Comparison of ENCODE assay signal across 8 mouse cellular contexts in the genomic region with DNA sequence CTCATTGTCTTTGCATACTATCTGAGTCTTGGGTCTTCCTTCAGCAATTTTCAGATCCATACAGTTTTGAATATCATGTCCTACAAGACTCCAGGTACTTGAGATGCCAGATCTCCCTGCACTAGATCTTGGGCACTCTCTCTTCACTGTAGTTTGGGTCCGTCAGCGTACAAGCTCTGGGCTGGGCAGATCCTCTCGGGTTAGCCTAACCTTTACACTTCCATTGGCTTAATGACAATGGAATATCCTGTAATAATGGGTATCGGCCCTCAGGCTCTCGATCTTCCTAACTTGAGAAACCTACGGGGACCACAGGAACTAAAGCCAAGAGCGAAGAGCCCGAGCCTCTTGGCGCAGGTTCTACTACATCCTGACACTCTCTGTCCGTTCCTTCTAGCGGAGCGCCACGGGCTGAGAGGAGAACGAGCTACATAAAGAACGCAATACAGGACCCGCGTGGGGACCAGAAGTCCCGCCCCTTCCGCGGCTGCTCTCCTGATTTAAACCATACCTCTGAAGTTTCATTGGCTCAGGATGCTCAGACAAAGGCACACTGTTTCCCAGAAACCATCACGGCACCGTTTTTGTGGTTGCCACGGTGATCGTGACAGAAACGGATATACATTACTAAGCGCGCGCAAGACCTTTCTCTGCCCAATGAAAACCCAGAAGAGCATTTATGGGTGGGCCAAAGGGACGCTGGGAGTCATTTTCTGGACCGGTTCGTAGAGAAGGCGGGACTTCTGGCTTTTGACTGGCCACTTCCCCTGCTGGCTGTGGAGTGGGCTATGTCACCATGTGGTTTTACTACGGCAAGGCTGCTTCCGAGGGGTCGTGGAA. TPM values are rescaled to one million over a fixed set of nuclear protein-coding genes. Genes with fewer than 3 reads are reported as not detected.
DNase-seq lines count a peak whose midpoint lies in the region; ATAC-seq and TF ChIP-seq lines count a peak whose summit lies in the region.

No protein-coding gene starts in this region.

- peaks cover 2% of the 10 kb centered on the region for H3K27me3 ChIP-seq in megakaryocyte, embryonic 14.5 days (replicated peaks)

- peak; percentile 93 for ATAC-seq in common myeloid progenitor, adult 5-6 weeks (replicated peaks; ENCODE audit: low read depth, poor library complexity, severe bottlenecking)

- H3K4me1 ChIP-seq in megakaryocyte, embryonic 14.5 days: peaks cover 19% of the 10 kb centered on the region; the same call in 1 of the 2 replicates

- H3K4me3 ChIP-seq in gastrocnemius, adult 2 months: peak overlapping the region; percentile 89
- peak overlapping the region; percentile 90 for H3K4me3 ChIP-seq in megakaryocyte, embryonic 14.5 days (replicated peaks)

- TF ChIP-seq CTCF in gastrocnemius, adult 2 months (IDR thresholded peaks at IDR 0.05): no peak

- peaks cover 9% of the 10 kb centered on the region for H3K9me3 ChIP-seq in megakaryocyte, embryonic 14.5 days

- intact Hi-C loops in gastrocnemius, adult 2 months (cut with DNase I): loop anchor here (1.0 to 2.0 kb wide), 2 partner anchors 27 to 52 kb away; partner anchors contain the start of genes Rps5 and Zscan22

- H3K27ac ChIP-seq in gastrocnemius, adult 2 months: peak overlapping the region; percentile 89

- DNase-seq in ZHBTc4 (ENCODE audit: low read depth, low spot score): peak; percentile 99
- peak; percentile 90 for DNase-seq in gastrocnemius, adult 2 months
- peak; percentile 86 for DNase-seq in hindlimb bud, embryonic 11.5 days (ENCODE audit: extremely low spot score, low read depth, low spot score)
- peak; percentile 88 to 98 for DNase-seq in left cerebral cortex, adult 8-10 months (ENCODE audit: low spot score in 2 of 2)
- DNase-seq in right cerebral cortex, postnatal 10 days (ENCODE audit: low spot score in 2 of 2): peak; percentile 97 to 99
- DNase-seq in urinary bladder, postnatal 25 days (ENCODE audit: low spot score): peak; percentile 80

- no peaks in the 10 kb centered on the region for H3K36me3 ChIP-seq in megakaryocyte, embryonic 14.5 days (replicated peaks; ENCODE audit: low read length)

RNA-seq across cellular contexts. Expression of gene Zfp324, which starts 16.4 kb away (rescaled TPM):
- total RNA-seq in common myeloid progenitor, adult 5-6 weeks (2017): 6.7 and 8.0 TPM in 2 replicates
- total RNA-seq in gastrocnemius, adult 2 months (2021): 1 to 10 TPM; 1.5 to 2.0 TPM
- total RNA-seq in left cerebral cortex, adult 8-10 months (2022): 10 to 100 TPM in 1 of 4 experiments, 1 to 10 TPM in 3; 9.2 to 10.1 (median 9.7) TPM
- 1.9 and 2.1 TPM in 2 replicates for polyA plus RNA-seq in megakaryocyte, embryonic 14.5 days (2012; ENCODE audit: insufficient read depth, low replicate concordance)

RNA-seq across cellular contexts. Expression of gene Rnf225, which starts 22.0 kb away (rescaled TPM):
- 0.24 and 0.55 TPM in 2 replicates for total RNA-seq in common myeloid progenitor, adult 5-6 weeks (2017)
- under 1 TPM; 0.31 to 0.81 TPM for total RNA-seq in gastrocnemius, adult 2 months (2021)
- 1 to 10 TPM in 3 of 4 experiments, under 1 TPM in 1; 0.98 to 1.5 (median 1.2) TPM for total RNA-seq in left cerebral cortex, adult 8-10 months (2022)
- polyA plus RNA-seq in megakaryocyte, embryonic 14.5 days (2012; ENCODE audit: insufficient read depth, low replicate concordance): 1.5 and 2.4 TPM in 2 replicates

RNA-seq across cellular contexts. Expression of gene Rps5, which starts 27.2 kb away (rescaled TPM):
- 1,289 and 2,367 TPM in 2 replicates for total RNA-seq in common myeloid progenitor, adult 5-6 weeks (2017)
- 100 to 1,000 TPM; 574 to 617 TPM for total RNA-seq in gastrocnemius, adult 2 months (2021)
- 100 to 1,000 TPM; 432 to 451 (median 444) TPM for total RNA-seq in left cerebral cortex, adult 8-10 months (2022)
- polyA plus RNA-seq in megakaryocyte, embryonic 14.5 days (2012; ENCODE audit: insufficient read depth, low replicate concordance): 434 and 3,041 TPM in 2 replicates

RNA-seq across cellular contexts. Expression of gene Zfp446, which starts 28.4 kb away (rescaled TPM):
- 3.7 and 3.8 TPM in 2 replicates for total RNA-seq in common myeloid progenitor, adult 5-6 weeks (2017)
- 1 to 10 TPM; 2.7 TPM for total RNA-seq in gastrocnemius, adult 2 months (2021)
- 10 to 100 TPM in 1 of 4 experiments, 1 to 10 TPM in 3; 6.7 to 10.2 (median 8.6) TPM for total RNA-seq in left cerebral cortex, adult 8-10 months (2022)
- 1.7 and 3.2 TPM in 2 replicates for polyA plus RNA-seq in megakaryocyte, embryonic 14.5 days (2012; ENCODE audit: insufficient read depth, low replicate concordance)

RNA-seq across cellular contexts. Expression of gene Slc27a5, which starts 48.7 kb away (rescaled TPM):
- not detected in 2 replicates for total RNA-seq in common myeloid progenitor, adult 5-6 weeks (2017)
- total RNA-seq in gastrocnemius, adult 2 months (2021): under 1 TPM in 1 of 2 experiments, not detected in 1; 0.42 TPM
- under 1 TPM in 1 of 4 experiments, not detected in 3; 0.37 TPM for total RNA-seq in left cerebral cortex, adult 8-10 months (2022)
- polyA plus RNA-seq in megakaryocyte, embryonic 14.5 days (2012; ENCODE audit: insufficient read depth, low replicate concordance): not detected in 2 replicates

Comparison
In these comparisons a context has a peak if more than half of its experiments do, and no peak if none do; other contexts are left out.
1. Peak in every context shown above with its lines: DNase-seq, ATAC-seq, H3K4me3 ChIP-seq and H3K27ac ChIP-seq.